Mouse (Mus musculus) intestine, embryonic 16.5 days (tissue): ENCODE data around the gene Akap1. TPM values are rescaled to one million over a fixed set of nuclear protein-coding genes. Genes with fewer than 3 reads are reported as not detected.
"Not testable (repeated sequence)": the region's sequence is repeated elsewhere in the genome, so short reads cannot be mapped to it uniquely, and the experiment has no call there.

ENCODE experiments used
- ATAC-seq: fragments of 200-750 bp; cut with Nextera tagmentation; 2 replicates; pipeline ENCODE4 v1.8.0; 2017; ENCODE audit warnings: moderate TSS enrichment, moderate library complexity
- H3K27ac ChIP-seq: fragments of 300-500 bp; sonication (generic); 2 replicates; pipeline ENCODE4 v1.5.1; 2014; ENCODE audit warnings: mild to moderate bottlenecking, low read length
- H3K27me3 ChIP-seq: fragments of 300-500 bp; sonication (generic); replicated peaks from 2 replicates; pipeline ENCODE4 v1.6.1; 2014; ENCODE audit warnings: low read length, control low read depth, mixed read lengths; ENCODE audit not compliant: control insufficient read depth, insufficient read depth
- H3K36me3 ChIP-seq: fragments of 300-500 bp; sonication (generic); 2 replicates; pipeline ENCODE4 v1.6.1; 2014; ENCODE audit warnings: low read length, control low read depth; ENCODE audit not compliant: control insufficient read depth, insufficient read depth
- H3K4me1 ChIP-seq: fragments of 300-500 bp; sonication (generic); 2 replicates; pipeline ENCODE4 v1.6.1; 2014; ENCODE audit warnings: low read length, control low read depth, mixed read lengths; ENCODE audit not compliant: control insufficient read depth, insufficient read depth
- H3K4me2 ChIP-seq: fragments of 300-500 bp; sonication (generic); 2 replicates; pipeline ENCODE4 v1.6.1; 2014; ENCODE audit warnings: low read depth, low read length, control low read depth
- H3K4me3 ChIP-seq: fragments of 300-500 bp; sonication (generic); 2 replicates; pipeline ENCODE4 v1.5.1; 2014; ENCODE audit warnings: mild to moderate bottlenecking, low read length
- H3K9ac ChIP-seq: fragments of 300-500 bp; sonication (generic); 2 replicates; pipeline ENCODE4 v1.6.1; 2014; ENCODE audit warnings: low read depth, low read length
- H3K9me3 ChIP-seq: fragments of 300-500 bp; sonication (generic); 2 replicates; pipeline ENCODE4 v1.6.1; 2016; ENCODE audit warnings: low read length, control low read depth; ENCODE audit not compliant: control insufficient read depth
- WGBS: fragments of 180-500 bp; shearing (Covaris S2); extraction: QIAGEN DNeasy Blood & Tissue Kit; methylation state at CpG from one replicate; pipeline ENCODE4 v1.1.7; 2014; 5-methylcytosine and 5-hydroxymethylcytosine counted together
- polyA plus RNA-seq: library from polyadenylated mRNA; unstranded; fragments of >200 nt; fragmentation: Nextera tagmentation; extraction: Ambion mirVana; gene quantifications from 2 replicates; pipeline ENCODE4 v1.2.1, GENCODE M21; 2015

Gene Akap1
- polyA plus RNA-seq, 1 experiment from 2014 or later: 27.5 TPM

- Histone ChIP-seq H3K9me3 (no peaks in the 10 kb centered on the region), H3K4me3 (no peak overlapping the region), H3K4me1 (0 out of 2 replicates have a peak, but pooled peaks cover 4% of the 10 kb centered on the region), H3K27me3 (no peaks in the 10 kb centered on the region), H3K9ac (no peak overlapping the region), H3K27ac (no peak overlapping the region), H3K4me2 (no peak overlapping the region), H3K36me3 (no peaks in the 10 kb centered on the region)
- WGBS: 81% methylated on average over 4 of the region's 4 CpGs
- ATAC-seq: no peak
Measured at GRCm38 (mm10) chr11:88898380-88898763, 34.0 kb upstream of the Akap1 start.

GRCm38 (mm10) chr11:88897624-88898379 lies 33.4 kb upstream of the Akap1 start:
- ATAC-seq: peak; percentile 46; the same call in 1 of the 2 replicates
- Histone ChIP-seq H3K9ac (peak overlapping the region; percentile 36), H3K36me3 (no peaks in the 10 kb centered on the region), H3K4me3 (peak overlapping the region; percentile 11), H3K27me3 (no peaks in the 10 kb centered on the region), H3K4me1 (0 out of 2 replicates have a peak, but pooled peaks cover 4% of the 10 kb centered on the region), H3K9me3 (no peaks in the 10 kb centered on the region), H3K27ac (0 out of 2 replicates have a peak overlapping the region, but pooled peaks have one; percentile 12), H3K4me2 (peak overlapping the region; percentile 40)
- 36% methylated on average over 15 of the region's 15 CpGs for WGBS

- peak overlapping the region; percentile 36 for H3K4me3 ChIP-seq
- not testable (repeated sequence) for ATAC-seq, H3K4me2 ChIP-seq, H3K27me3 ChIP-seq, H3K9me3 ChIP-seq, H3K36me3 ChIP-seq, H3K27ac ChIP-seq, H3K4me1 ChIP-seq, H3K9ac ChIP-seq
- 32% methylated on average over 19 of the region's 39 CpGs for WGBS
Measured at GRCm38 (mm10) chr11:88895800-88896232, 31.4 kb upstream of the Akap1 start.

GRCm38 (mm10) chr11:88895235-88895634 lies 30.8 kb upstream of the Akap1 start:
- H3K4me1 ChIP-seq, H3K9ac ChIP-seq, H3K36me3 ChIP-seq, H3K4me2 ChIP-seq, H3K4me3 ChIP-seq, ATAC-seq, H3K27ac ChIP-seq, H3K9me3 ChIP-seq, H3K27me3 ChIP-seq: not testable (repeated sequence)
- WGBS: 42% methylated on average over 15 of the region's 20 CpGs

GRCm38 (mm10) chr11:88894279-88894678 lies 29.9 kb upstream of the Akap1 start:
- 94% methylated on average over 11 of the region's 14 CpGs for WGBS
- not testable (repeated sequence) for H3K4me2 ChIP-seq, ATAC-seq, H3K27ac ChIP-seq, H3K9me3 ChIP-seq, H3K9ac ChIP-seq, H3K36me3 ChIP-seq, H3K27me3 ChIP-seq, H3K4me1 ChIP-seq, H3K4me3 ChIP-seq

- not testable (repeated sequence) for ATAC-seq, H3K4me3 ChIP-seq, H3K9ac ChIP-seq
Measured at GRCm38 (mm10) chr11:88893501-88893900, 29.1 kb upstream of the Akap1 start.

GRCm38 (mm10) chr11:88892789-88893188 lies 28.4 kb upstream of the Akap1 start:
- ATAC-seq: not testable (repeated sequence)

More at GRCm38 (mm10) chr11:88893501-88893900, 29.1 kb upstream of the Akap1 start:
- not testable (repeated sequence) for H3K36me3 ChIP-seq, H3K9me3 ChIP-seq, H3K4me2 ChIP-seq, H3K4me1 ChIP-seq, H3K27me3 ChIP-seq, H3K27ac ChIP-seq
- 80% methylated on average over 2 of the region's 8 CpGs for WGBS

GRCm38 (mm10) chr11:88891921-88892561 lies 27.7 kb upstream of the Akap1 start:
- H3K9me3 ChIP-seq, H3K4me2 ChIP-seq, H3K4me3 ChIP-seq, H3K27me3 ChIP-seq, H3K27ac ChIP-seq, H3K9ac ChIP-seq, H3K36me3 ChIP-seq, H3K4me1 ChIP-seq, ATAC-seq: not testable (repeated sequence)
- 94% methylated on average over 19 of the region's 24 CpGs for WGBS

More at GRCm38 (mm10) chr11:88892789-88893188, 28.4 kb upstream of the Akap1 start:
- H3K9ac ChIP-seq, H3K4me1 ChIP-seq, H3K4me3 ChIP-seq, H3K4me2 ChIP-seq, H3K27ac ChIP-seq, H3K27me3 ChIP-seq, H3K9me3 ChIP-seq, H3K36me3 ChIP-seq: not testable (repeated sequence)
- 93% methylated on average over 20 of the region's 24 CpGs for WGBS

GRCm38 (mm10) chr11:88891446-88891845 lies 27.1 kb upstream of the Akap1 start:
- not testable (repeated sequence) for H3K4me1 ChIP-seq, H3K9ac ChIP-seq, ATAC-seq, H3K27me3 ChIP-seq, H3K4me3 ChIP-seq, H3K27ac ChIP-seq, H3K4me2 ChIP-seq, H3K36me3 ChIP-seq, H3K9me3 ChIP-seq
- WGBS: 96% methylated on average over 10 of the region's 12 CpGs
